Mouse (Mus musculus) bone marrow, adult 2 months (tissue): ENCODE results near the gene Ryr3. TPM values are rescaled to one million over a fixed set of nuclear protein-coding genes. Genes with fewer than 3 reads are reported as not detected.
"Not testable (repeated sequence)": the region's sequence is repeated elsewhere in the genome, so short reads cannot be mapped to it uniquely, and the experiment has no call there.

ENCODE experiments used
- H3K27ac ChIP-seq: fragments of 200-500 bp; 2 replicates; pipeline ENCODE4 v1.5.1; 2012; ENCODE audit warnings: low read depth, mild to moderate bottlenecking, control low read depth, inconsistent platforms, low read length; ENCODE audit not compliant: control insufficient read depth, poor library complexity, insufficient read depth
- H3K4me1 ChIP-seq: fragments of 200-500 bp; 2 replicates; pipeline ENCODE4 v1.6.1; 2011; ENCODE audit warnings: low read length; ENCODE audit not compliant: control insufficient read depth, insufficient read depth
- H3K4me3 ChIP-seq: fragments of 200-500 bp; replicated peaks from 2 replicates; pipeline ENCODE3; 2011; ENCODE audit warnings: mild to moderate bottlenecking, low read depth, low read length, control low read depth; ENCODE audit not compliant: control insufficient read depth
- CTCF ChIP-seq: fragments of 200-500 bp; IDR thresholded peaks from 2 replicates; pipeline ENCODE4 v1.5.1; 2011; ENCODE audit warnings: low read length, control low read depth; ENCODE audit not compliant: control insufficient read depth, insufficient read depth
- POLR2A ChIP-seq: fragments of 200-500 bp; IDR thresholded peaks from 2 replicates; pipeline ENCODE4 v1.6.1; 2011; ENCODE audit warnings: low read depth, mild to moderate bottlenecking, control low read depth, low read length, borderline replicate concordance; ENCODE audit not compliant: control insufficient read depth
- WGBS: fragments of 180-500 bp; shearing (Covaris S2); methylation state at CpG from one replicate; pipeline ENCODE4 v1.1.7; 2018; 5-methylcytosine and 5-hydroxymethylcytosine counted together
- polyA plus RNA-seq: library from polyadenylated mRNA; stranded (reverse); fragments of >200 nt; gene quantifications from 2 replicates; pipeline ENCODE4 v1.2.4, GENCODE M21; 2011; ENCODE audit warnings: low replicate concordance; ENCODE audit not compliant: missing spikeins, insufficient read depth, insufficient read length

The Ryr3 gene
- polyA plus RNA-seq, 1 experiment = 0.10 TPM

DNA sequence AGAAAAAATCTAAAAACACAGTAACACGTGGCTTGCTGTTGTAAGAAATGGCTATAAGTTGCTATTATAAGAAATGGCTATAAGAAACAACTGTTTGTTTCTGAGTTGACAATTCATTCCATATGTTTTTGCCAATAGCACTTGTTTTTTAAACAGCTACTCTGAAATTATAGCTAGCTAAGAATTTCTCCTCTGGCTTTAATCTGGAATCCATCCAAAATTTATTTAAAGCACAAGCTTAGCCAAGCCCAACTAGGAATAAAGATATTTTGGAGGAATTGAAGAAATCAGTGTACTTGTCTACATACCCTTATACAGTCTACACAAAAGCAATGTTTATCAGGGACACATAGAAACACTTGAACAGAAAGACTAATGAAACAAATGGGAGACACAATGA, 93.4 kb downstream of the Ryr3 start:
- H3K4me1 ChIP-seq = no peaks in the 10 kb centered on the region
- TF ChIP-seq CTCF = no peak
- TF ChIP-seq POLR2A = no peak
- 44% methylated on average over 1 of the region's 1 CpGs for WGBS

GRCm38 (mm10) chr2:113119080-113119479, 97.8 kb downstream of the Ryr3 start:
- Histone ChIP-seq H3K4me3 (no peak overlapping the region), H3K4me1 (no peaks in the 10 kb centered on the region), H3K27ac (no peak overlapping the region)
- TF ChIP-seq POLR2A = no peak
- no peak for TF ChIP-seq CTCF
- WGBS = 54% methylated on average over 1 of the region's 1 CpGs

More for the DNA sequence above, 93.4 kb downstream of the Ryr3 start:
- H3K4me3 ChIP-seq = no peak overlapping the region
- no peak overlapping the region for H3K27ac ChIP-seq

- H3K4me1 ChIP-seq = no peaks in the 10 kb centered on the region
- WGBS = 86% methylated on average over 2 of the region's 2 CpGs
- H3K4me3 ChIP-seq = no peak overlapping the region
- H3K27ac ChIP-seq = no peak overlapping the region
- no peak for TF ChIP-seq POLR2A
- TF ChIP-seq CTCF = no peak
Observed at GRCm38 (mm10) chr2:113116788-113117187, 100.1 kb downstream of the Ryr3 start.

DNA sequence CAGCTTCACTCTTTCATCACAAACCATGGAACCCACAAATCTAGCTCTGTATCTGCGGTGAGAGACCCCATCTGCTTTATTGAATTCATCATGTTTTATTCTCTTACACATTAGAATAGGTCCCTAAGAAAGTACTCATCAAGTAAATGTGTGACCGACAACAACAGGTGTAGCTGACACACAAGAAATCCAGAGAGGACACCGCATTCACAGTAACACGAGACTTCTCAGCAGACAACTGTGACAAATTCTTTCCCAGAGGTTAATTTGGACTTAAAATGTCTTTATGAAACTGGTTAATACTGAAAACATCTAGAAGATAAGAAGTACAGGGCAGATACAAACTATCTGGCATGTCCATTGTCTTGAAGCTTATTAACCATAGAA, 101.0 kb downstream of the Ryr3 start:
- Histone ChIP-seq H3K4me1 (no peaks in the 10 kb centered on the region), H3K4me3 (no peak overlapping the region), H3K27ac (no peak overlapping the region)
- WGBS = 86% methylated on average over 4 of the region's 4 CpGs
- no peak for TF ChIP-seq POLR2A
- no peak for TF ChIP-seq CTCF

DNA sequence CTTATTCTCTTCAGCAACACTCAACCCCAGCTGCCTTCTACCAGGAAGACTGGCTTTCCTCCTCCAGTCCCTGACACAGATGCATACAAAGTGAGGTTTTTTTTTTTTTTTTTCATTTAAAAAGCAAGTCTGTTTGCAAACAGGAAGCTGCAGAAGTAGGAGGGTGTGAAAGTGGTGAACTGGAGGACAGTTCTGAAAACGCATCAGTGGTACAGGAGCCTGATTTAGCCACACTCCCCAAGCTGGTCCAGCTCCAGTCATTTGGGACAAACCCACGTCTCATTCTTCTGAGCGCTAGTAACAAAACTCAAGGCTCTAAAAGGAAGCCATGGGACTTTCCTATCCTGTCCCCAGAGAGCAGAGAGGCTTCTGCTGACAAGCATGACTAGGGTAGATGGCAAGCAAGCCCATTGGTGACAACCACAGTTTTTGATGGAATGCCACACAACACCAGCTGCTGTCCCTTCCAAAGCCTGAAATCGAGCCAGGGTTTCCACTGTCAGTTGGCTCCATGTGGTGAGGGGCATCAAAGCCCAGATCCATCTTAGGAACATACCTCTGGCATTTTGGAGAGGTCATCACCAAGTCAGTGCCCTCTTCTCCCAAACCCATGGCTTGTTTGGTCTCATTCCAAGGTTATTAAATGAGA, 101.5 kb downstream of the Ryr3 start:
- Histone ChIP-seq H3K4me1 (no peaks in the 10 kb centered on the region), H3K4me3 (no peak overlapping the region), H3K27ac (no peak overlapping the region)
- 69% methylated on average over 4 of the region's 4 CpGs for WGBS
- TF ChIP-seq CTCF (no peak), POLR2A (no peak)

DNA sequence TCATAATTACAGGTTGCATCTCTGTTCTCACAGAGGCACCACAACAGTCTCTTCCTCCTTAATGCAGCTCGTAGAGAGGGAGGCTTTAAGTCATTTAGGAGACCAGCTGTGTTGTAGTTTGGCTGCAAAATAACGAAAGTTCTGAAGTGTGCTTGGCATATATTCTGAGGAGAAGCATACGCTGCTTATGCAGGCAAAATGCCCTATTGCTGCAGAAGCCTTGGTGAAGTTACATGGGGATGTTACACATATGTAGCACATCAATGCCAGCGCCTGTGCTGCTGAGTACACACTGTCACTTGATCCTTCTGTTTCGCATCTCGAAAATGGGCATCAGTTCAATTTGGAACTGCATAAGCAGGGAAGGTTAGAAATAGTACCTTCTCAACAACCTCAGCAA, 112.3 kb downstream of the Ryr3 start:
- H3K4me1 ChIP-seq = no peaks in the 10 kb centered on the region
- TF ChIP-seq POLR2A (no peak), CTCF (no peak)
- H3K4me3 ChIP-seq = no peak overlapping the region
- H3K27ac ChIP-seq = no peak overlapping the region
- WGBS = 69% methylated on average over 6 of the region's 6 CpGs

DNA sequence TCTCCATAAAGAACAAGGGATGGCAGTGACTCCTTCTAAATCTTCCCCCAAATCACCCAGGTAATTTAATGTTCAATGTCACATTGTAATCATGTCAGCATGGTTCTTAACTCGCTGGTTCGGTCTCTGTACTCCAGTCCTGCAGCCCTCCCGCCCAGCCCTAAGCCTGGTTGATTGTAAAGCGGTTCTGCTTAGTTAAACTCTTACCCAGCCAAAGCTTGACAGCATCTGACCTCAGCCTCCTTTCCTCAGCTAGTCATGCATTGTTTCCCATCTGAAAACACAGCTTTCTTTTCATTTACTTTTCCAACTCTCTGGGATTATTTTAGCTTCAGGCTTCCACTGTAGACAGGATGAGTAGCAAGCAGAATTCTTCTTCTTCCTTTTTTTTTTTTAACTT, 121.7 kb downstream of the Ryr3 start:
- 71% methylated on average over 4 of the region's 4 CpGs for WGBS
- Histone ChIP-seq H3K4me1 (no peaks in the 10 kb centered on the region), H3K27ac (no peak overlapping the region), H3K4me3 (no peak overlapping the region)
- no peak for TF ChIP-seq POLR2A
- no peak for TF ChIP-seq CTCF

DNA sequence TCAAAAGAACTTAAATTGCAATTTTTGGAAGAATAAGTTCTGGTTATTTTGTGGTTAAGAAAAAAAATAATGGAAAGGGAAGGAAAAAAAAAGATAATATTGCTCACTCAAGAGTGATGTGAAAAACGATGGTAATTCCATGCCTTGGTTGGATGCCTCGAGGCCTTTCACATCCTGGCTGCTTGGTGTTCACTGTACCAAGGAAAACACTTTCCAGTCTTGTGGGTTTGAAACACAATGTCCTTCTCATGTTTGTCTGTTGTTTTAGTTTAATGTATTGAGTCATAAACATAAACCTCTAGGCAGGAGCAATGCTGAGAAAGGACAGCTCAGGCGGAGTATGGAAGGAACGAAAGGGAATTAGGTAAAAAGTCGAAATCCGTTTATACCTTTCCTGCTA, 122.8 kb downstream of the Ryr3 start:
- Histone ChIP-seq H3K4me3 (no peak overlapping the region), H3K27ac (no peak overlapping the region), H3K4me1 (no peaks in the 10 kb centered on the region)
- 78% methylated on average over 6 of the region's 6 CpGs for WGBS
- TF ChIP-seq CTCF = no peak
- no peak for TF ChIP-seq POLR2A

GRCm38 (mm10) chr2:113092756-113093155, 124.1 kb downstream of the Ryr3 start:
- no peaks in the 10 kb centered on the region for H3K4me1 ChIP-seq
- 72% methylated on average over 1 of the region's 1 CpGs for WGBS
- H3K4me3 ChIP-seq = no peak overlapping the region
- no peak overlapping the region for H3K27ac ChIP-seq
- TF ChIP-seq CTCF = no peak
- TF ChIP-seq POLR2A = no peak

DNA sequence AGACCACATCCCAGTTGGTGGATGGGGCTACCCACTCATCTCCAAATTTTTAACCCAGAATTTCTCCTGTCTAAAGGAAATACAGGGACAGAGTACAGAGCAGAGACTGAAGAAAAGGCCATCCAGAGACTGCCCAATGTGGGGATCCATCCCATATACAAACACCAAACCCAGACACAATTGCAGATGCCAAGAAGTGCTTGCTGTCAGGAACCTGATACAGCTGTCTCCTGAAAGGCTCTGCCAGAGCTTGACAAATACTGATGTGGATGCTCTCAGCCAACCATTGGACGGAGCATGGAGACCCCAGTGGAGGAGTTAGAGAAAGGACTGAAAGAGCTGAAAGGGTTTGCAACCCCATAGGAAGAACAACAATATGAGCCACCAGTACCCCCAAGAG, 125.6 kb downstream of the Ryr3 start:
- H3K4me3 ChIP-seq, H3K27ac ChIP-seq, H3K4me1 ChIP-seq: not testable (repeated sequence)
- WGBS = 80% methylated on average over 1 of the region's 1 CpGs
